Mouse (Mus musculus) left cerebral cortex, postnatal 10 days (tissue): Measurements from ENCODE around the gene Arsb. TPM values are rescaled to one million over a fixed set of nuclear protein-coding genes. Genes with fewer than 3 reads are reported as not detected.
"Not testable (repeated sequence)": the region's sequence is repeated elsewhere in the genome, so short reads cannot be mapped to it uniquely, and the experiment has no call there.

ENCODE experiments used
- DNase-seq, 2 experiments: peaks; one replicate each; pipeline ENCODE4 v3.0.0; 2021 to 2022; ENCODE audit warnings: low spot score in 2 of 2, mixed read lengths in 1 of 2; ENCODE audit errors: extremely low spot score in 1 of 2
- intact Hi-C: fragments of 180-260 bp; cut with DNase I; formaldehyde crosslinking; loops from one replicate; pipeline ENCODE4 v1.15.1; 2025
- total RNA-seq, 2 experiments: library from RNA; stranded (reverse); gene quantifications; 2 replicates each; pipeline ENCODE4 v1.2.3; 2021

The Arsb gene
- total RNA-seq, 2 experiments from 2014 or later, result 76.5 to 81.2 TPM

- no peak for DNase-seq
- intact Hi-C loops, result no loop called here
Measured at GRCm38 (mm10) chr13:93950996-93951395, 179.6 kb downstream of the Arsb start.

GRCm38 (mm10) chr13:93951555-93951954 lies 180.1 kb downstream of the Arsb start:
- no peak for DNase-seq
- intact Hi-C loops, result no loop called here

GRCm38 (mm10) chr13:93952466-93952865 lies 181.0 kb downstream of the Arsb start:
- intact Hi-C loops, result no loop called here
- DNase-seq, result no peak

GRCm38 (mm10) chr13:93957907-93958306 lies 186.5 kb downstream of the Arsb start:
- intact Hi-C loops, result no loop called here
- no peak for DNase-seq

- DNase-seq, result no peak
- intact Hi-C loops, result no loop called here
Measured at GRCm38 (mm10) chr13:93966271-93966670, 194.8 kb downstream of the Arsb start.

- DNase-seq, result peak; percentile 58 to 62
- intact Hi-C loops, result no loop called here
Measured at GRCm38 (mm10) chr13:93967138-93967537, 195.7 kb downstream of the Arsb start.

GRCm38 (mm10) chr13:93970115-93970514 lies 198.7 kb downstream of the Arsb start:
- intact Hi-C loops, result no loop called here
- DNase-seq, result no peak

GRCm38 (mm10) chr13:93972423-93972822 lies 201.0 kb downstream of the Arsb start:
- no peak for DNase-seq
- intact Hi-C loops, result no loop called here

- intact Hi-C loops, result no loop called here
- DNase-seq, result no peak
Measured at GRCm38 (mm10) chr13:93975668-93976067, 204.2 kb downstream of the Arsb start.

GRCm38 (mm10) chr13:93976897-93977530 lies 205.6 kb downstream of the Arsb start:
- no peak for DNase-seq
- intact Hi-C loops, result no loop called here

GRCm38 (mm10) chr13:93978703-93979495 lies 207.5 kb downstream of the Arsb start:
- DNase-seq, result peak in 1 of 2 experiments; percentile 38
- intact Hi-C loops, result no loop called here

- intact Hi-C loops, result loop anchor here (10.0 kb wide), 1 partner anchor 75 kb away; the partner anchor contains the start of gene Lhfpl2
- DNase-seq, result no peak
Measured at GRCm38 (mm10) chr13:93979754-93980153, 208.3 kb downstream of the Arsb start.

GRCm38 (mm10) chr13:93984521-93984920 lies 213.1 kb downstream of the Arsb start:
- intact Hi-C loops, result loop anchor here (10.0 kb wide), 1 partner anchor 70 kb away; the partner anchor contains the start of gene Lhfpl2
- DNase-seq, result no peak

- no peak for DNase-seq
- intact Hi-C loops, result loop anchor here (10.0 kb wide), 1 partner anchor 70 kb away; the partner anchor contains the start of gene Lhfpl2
Measured at GRCm38 (mm10) chr13:93985181-93985580, 213.8 kb downstream of the Arsb start.

- not testable (repeated sequence) for DNase-seq
- intact Hi-C loops, result loop anchor here (10.0 kb wide), 1 partner anchor 69 kb away; the partner anchor contains the start of gene Lhfpl2
Measured at GRCm38 (mm10) chr13:93985750-93986149, 214.3 kb downstream of the Arsb start.

GRCm38 (mm10) chr13:93987611-93988010 lies 216.2 kb downstream of the Arsb start:
- DNase-seq, result no peak
- intact Hi-C loops, result loop anchor here (10.0 kb wide), 1 partner anchor 67 kb away; the partner anchor contains the start of gene Lhfpl2

GRCm38 (mm10) chr13:93989208-93989607 lies 217.8 kb downstream of the Arsb start:
- no peak for DNase-seq
- intact Hi-C loops, result loop anchor here (10.0 kb wide), 1 partner anchor 66 kb away; the partner anchor contains the start of gene Lhfpl2

- intact Hi-C loops, result loop anchor here (10.0 kb wide), 1 partner anchor 65 kb away; the partner anchor contains the start of gene Lhfpl2
Measured at GRCm38 (mm10) chr13:93989736-93990611, 218.5 kb downstream of the Arsb start.

GRCm38 (mm10) chr13:93990841-93991240 lies 219.4 kb downstream of the Arsb start:
- peak in 1 of 2 experiments; percentile 73 for DNase-seq
- intact Hi-C loops, result no loop called here

More at GRCm38 (mm10) chr13:93989736-93990611, 218.5 kb downstream of the Arsb start:
- DNase-seq, result peak in 1 of 2 experiments; percentile 42
